Mouse (Mus musculus): ENCODE measurements around the gene Ranbp1. TPM values are rescaled to one million over a fixed set of nuclear protein-coding genes. Genes with fewer than 3 reads are reported as not detected.
"Not testable (repeated sequence)": the region's sequence is repeated elsewhere in the genome, so short reads cannot be mapped to it uniquely, and the experiment has no call there.

Gene Ranbp1
- 1,289 and 1,302 TPM in 2 replicates for polyA plus RNA-seq (2014; fragmentation: Nextera tagmentation; extraction: Ambion mirVana)

GRCm38 (mm10) chr16:18248433-18249363, at the start of gene Ranbp1, which contains the start of gene Trmt2a:
Gene Ranbp1 (minus strand): TSS chr16:18248732.
Gene Trmt2a (plus strand): TSS chr16:18248679.
- peak; percentile 100 for DNase-seq (ENCODE audit: low spot score)

GRCm38 (mm10) chr16:18289614-18290013, 41.1 kb upstream of the Ranbp1 start:
- not testable (repeated sequence) for H3K27me3 ChIP-seq (ENCODE audit: control insufficient read depth, insufficient read depth, low read length); H3K27ac ChIP-seq (replicated peaks; ENCODE audit: low read depth, low read length); H3K9me3 ChIP-seq (ENCODE audit: control insufficient read depth, low read length); H3K36me3 ChIP-seq (ENCODE audit: control insufficient read depth, insufficient read depth, low read length); DNase-seq (ENCODE audit: low spot score)
- H3K9ac ChIP-seq (ENCODE audit: low read length): peak overlapping the region; percentile 52
- peaks cover 11% of the 10 kb centered on the region for H3K4me1 ChIP-seq (ENCODE audit: control insufficient read depth, insufficient read depth, low read length)
- peak overlapping the region; percentile 72 for H3K4me3 ChIP-seq (ENCODE audit: low read depth, low read length)
- WGBS: 6% methylated on average over 9 of the region's 10 CpGs
- peak overlapping the region; percentile 33; the same call in 1 of the 2 replicates for H3K4me2 ChIP-seq (ENCODE audit: low read depth, severe bottlenecking)
- peak; percentile 15; the same call in 1 of the 2 replicates for ATAC-seq (ENCODE audit: insufficient number of reproducible peaks, low FRiP score, low TSS enrichment, low read depth)

More at GRCm38 (mm10) chr16:18248433-18249363, at the start of gene Ranbp1, which contains the start of gene Trmt2a:
- peak within 1 kb of the TSS; percentile 88 for H3K4me3 ChIP-seq (ENCODE audit: low read depth, low read length)
- WGBS: 0% methylated on average over 99 of the region's 102 CpGs
- peak within 1 kb of the TSS; percentile 80 for H3K27ac ChIP-seq (replicated peaks; ENCODE audit: low read depth, low read length)
- no peaks in the 10 kb centered on the region for H3K9me3 ChIP-seq (ENCODE audit: control insufficient read depth, low read length)
- H3K27me3 ChIP-seq (ENCODE audit: control insufficient read depth, insufficient read depth, low read length): no peaks in the 10 kb centered on the region
- H3K9ac ChIP-seq (ENCODE audit: low read length): peak within 1 kb of the TSS; percentile 92
- peak; percentile 95 for ATAC-seq (ENCODE audit: insufficient number of reproducible peaks, low FRiP score, low TSS enrichment, low read depth)
- peak within 1 kb of the TSS; percentile 85 for H3K4me2 ChIP-seq (ENCODE audit: low read depth, severe bottlenecking)
- peaks cover 25% of the 10 kb centered on the region for H3K4me1 ChIP-seq (ENCODE audit: control insufficient read depth, insufficient read depth, low read length)
- H3K36me3 ChIP-seq (ENCODE audit: control insufficient read depth, insufficient read depth, low read length): peaks cover 46% of the 10 kb centered on the region

GRCm38 (mm10) chr16:18289067-18289588, 40.6 kb upstream of the Ranbp1 start, which contains the start of gene Dgcr8:
Gene Dgcr8 (minus strand): TSS chr16:18289246.
- Histone ChIP-seq H3K4me3 (ENCODE audit: low read depth, low read length) (peak within 1 kb of the TSS; percentile 72), H3K27me3 (ENCODE audit: control insufficient read depth, insufficient read depth, low read length) (no peaks in the 10 kb centered on the region), H3K9ac (ENCODE audit: low read length) (peak within 1 kb of the TSS; percentile 89), H3K9me3 (ENCODE audit: control insufficient read depth, low read length) (no peaks in the 10 kb centered on the region), H3K4me2 (ENCODE audit: low read depth, severe bottlenecking) (peak within 1 kb of the TSS; percentile 88), H3K4me1 (ENCODE audit: control insufficient read depth, insufficient read depth, low read length) (peaks cover 11% of the 10 kb centered on the region), H3K36me3 (ENCODE audit: control insufficient read depth, insufficient read depth, low read length) (peaks cover 4% of the 10 kb centered on the region; the same call in 1 of the 2 replicates), H3K27ac (replicated peaks; ENCODE audit: low read depth, low read length) (peak within 1 kb of the TSS; percentile 74)
- DNase-seq (ENCODE audit: low spot score) (peak; percentile 98), ATAC-seq (ENCODE audit: insufficient number of reproducible peaks, low FRiP score, low TSS enrichment, low read depth) (peak; percentile 99)
- WGBS: under 1% methylated on average over 65 of the region's 71 CpGs

GRCm38 (mm10) chr16:18288581-18289061, 40.1 kb upstream of the Ranbp1 start:
- peak; percentile 85 for ATAC-seq (ENCODE audit: insufficient number of reproducible peaks, low FRiP score, low TSS enrichment, low read depth)
- Histone ChIP-seq H3K4me3 (ENCODE audit: low read depth, low read length) (peak overlapping the region; percentile 72), H3K4me2 (ENCODE audit: low read depth, severe bottlenecking) (peak overlapping the region; percentile 88), H3K27me3 (ENCODE audit: control insufficient read depth, insufficient read depth, low read length) (no peaks in the 10 kb centered on the region), H3K36me3 (ENCODE audit: control insufficient read depth, insufficient read depth, low read length) (peaks cover 8% of the 10 kb centered on the region; the same call in 1 of the 2 replicates), H3K9ac (ENCODE audit: low read length) (peak overlapping the region; percentile 89), H3K27ac (replicated peaks; ENCODE audit: low read depth, low read length) (peak overlapping the region; percentile 74), H3K4me1 (ENCODE audit: control insufficient read depth, insufficient read depth, low read length) (peaks cover 11% of the 10 kb centered on the region), H3K9me3 (ENCODE audit: control insufficient read depth, low read length) (no peaks in the 10 kb centered on the region)
- no peak for DNase-seq (ENCODE audit: low spot score)
- WGBS: under 1% methylated on average over 29 of the region's 31 CpGs

- Histone ChIP-seq H3K4me1 (ENCODE audit: control insufficient read depth, insufficient read depth, low read length) (peaks cover 11% of the 10 kb centered on the region), H3K9me3 (ENCODE audit: control insufficient read depth, low read length) (no peaks in the 10 kb centered on the region), H3K27me3 (ENCODE audit: control insufficient read depth, insufficient read depth, low read length) (no peaks in the 10 kb centered on the region), H3K36me3 (ENCODE audit: control insufficient read depth, insufficient read depth, low read length) (peaks cover 12% of the 10 kb centered on the region), H3K4me3 (ENCODE audit: low read depth, low read length) (peak overlapping the region; percentile 72), H3K4me2 (ENCODE audit: low read depth, severe bottlenecking) (peak overlapping the region; percentile 88), H3K27ac (replicated peaks; ENCODE audit: low read depth, low read length) (no peak overlapping the region), H3K9ac (ENCODE audit: low read length) (peak overlapping the region; percentile 89)
- 2% methylated on average over 4 of the region's 4 CpGs for WGBS
- ATAC-seq (ENCODE audit: insufficient number of reproducible peaks, low FRiP score, low TSS enrichment, low read depth) (no peak), DNase-seq (ENCODE audit: low spot score) (peak; percentile 36)
Observed at GRCm38 (mm10) chr16:18288166-18288565, 39.6 kb upstream of the Ranbp1 start.

DNA sequence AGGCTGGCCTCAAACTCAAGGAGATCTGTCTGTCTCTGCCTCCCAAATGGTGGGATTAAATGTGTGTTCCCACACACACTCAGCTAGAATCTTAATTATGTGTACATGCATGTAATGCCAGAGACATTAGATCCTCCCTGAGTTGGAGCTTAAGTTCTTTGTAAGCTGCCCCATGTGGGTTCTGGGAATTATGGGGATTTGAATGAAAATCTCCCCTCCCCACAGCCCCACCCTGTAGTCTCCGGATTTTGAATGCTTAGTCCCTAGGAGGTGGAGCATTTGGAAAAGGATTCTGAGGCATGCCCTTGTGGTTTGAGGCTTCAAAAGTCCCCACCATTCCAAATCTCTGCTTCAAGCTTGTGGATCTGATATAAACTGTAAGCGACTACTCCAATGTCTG, 26.6 kb upstream of the Ranbp1 start:
- Histone ChIP-seq H3K4me1 (ENCODE audit: control insufficient read depth, insufficient read depth, low read length) (no peaks in the 10 kb centered on the region), H3K27ac (replicated peaks; ENCODE audit: low read depth, low read length) (no peak overlapping the region), H3K9ac (ENCODE audit: low read length) (no peak overlapping the region), H3K4me2 (ENCODE audit: low read depth, severe bottlenecking) (no peak overlapping the region), H3K36me3 (ENCODE audit: control insufficient read depth, insufficient read depth, low read length) (peaks cover 41% of the 10 kb centered on the region), H3K4me3 (ENCODE audit: low read depth, low read length) (no peak overlapping the region), H3K9me3 (ENCODE audit: control insufficient read depth, low read length) (no peaks in the 10 kb centered on the region), H3K27me3 (ENCODE audit: control insufficient read depth, insufficient read depth, low read length) (no peaks in the 10 kb centered on the region)
- 91% methylated on average over 2 of the region's 2 CpGs for WGBS
- DNase-seq (ENCODE audit: low spot score) (no peak), ATAC-seq (ENCODE audit: insufficient number of reproducible peaks, low FRiP score, low TSS enrichment, low read depth) (no peak)

DNA sequence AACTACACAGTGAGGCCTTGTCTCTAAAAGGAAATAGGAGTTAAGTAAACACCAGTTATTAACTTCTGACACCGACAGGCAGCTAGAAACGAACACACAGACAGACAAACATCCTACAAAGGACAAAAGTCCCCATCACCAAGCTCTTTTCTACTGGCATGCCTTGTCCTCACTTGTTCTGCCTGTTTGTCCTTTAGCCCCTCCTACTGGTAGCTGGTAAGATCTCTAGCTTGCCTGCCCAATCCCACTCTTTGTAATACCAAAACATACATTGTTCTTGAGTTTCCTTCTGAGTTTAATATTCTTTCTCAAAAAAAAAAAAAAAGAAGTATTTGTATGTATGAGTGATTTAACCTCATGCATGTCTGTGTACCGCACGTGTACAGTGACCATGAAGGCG, 19.6 kb upstream of the Ranbp1 start:
- DNase-seq (ENCODE audit: low spot score): no peak
- H3K9me3 ChIP-seq (ENCODE audit: control insufficient read depth, low read length): no peaks in the 10 kb centered on the region
- H3K4me1 ChIP-seq (ENCODE audit: control insufficient read depth, insufficient read depth, low read length): no peaks in the 10 kb centered on the region
- ATAC-seq (ENCODE audit: insufficient number of reproducible peaks, low FRiP score, low TSS enrichment, low read depth): no peak
- no peak overlapping the region for H3K4me2 ChIP-seq (ENCODE audit: low read depth, severe bottlenecking)
- no peak overlapping the region for H3K27ac ChIP-seq (replicated peaks; ENCODE audit: low read depth, low read length)
- no peak overlapping the region for H3K9ac ChIP-seq (ENCODE audit: low read length)
- H3K4me3 ChIP-seq (ENCODE audit: low read depth, low read length): no peak overlapping the region
- H3K36me3 ChIP-seq (ENCODE audit: control insufficient read depth, insufficient read depth, low read length): peaks cover 41% of the 10 kb centered on the region
- WGBS: 94% methylated on average over 5 of the region's 5 CpGs
- no peaks in the 10 kb centered on the region for H3K27me3 ChIP-seq (ENCODE audit: control insufficient read depth, insufficient read depth, low read length)

DNA sequence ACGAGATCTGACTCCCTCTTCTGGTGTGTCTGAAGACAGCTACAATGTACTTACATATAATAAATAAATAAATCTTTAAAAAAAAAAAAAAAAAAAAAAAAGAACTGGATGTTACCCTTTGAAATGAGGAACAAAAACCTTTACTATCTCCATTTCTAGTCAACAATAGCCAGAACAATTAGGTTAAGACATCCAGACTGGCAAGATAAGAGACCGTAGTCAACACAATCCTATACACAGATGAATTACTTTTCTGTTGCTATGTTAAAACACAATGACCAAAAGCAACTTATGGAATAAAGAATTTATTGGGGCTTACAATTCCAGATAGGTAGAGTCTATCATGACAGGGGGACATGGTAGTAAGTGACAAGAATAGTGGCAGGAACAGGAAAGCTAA, 16.5 kb upstream of the Ranbp1 start:
- no peaks in the 10 kb centered on the region for H3K9me3 ChIP-seq (ENCODE audit: control insufficient read depth, low read length)
- no peak overlapping the region for H3K4me2 ChIP-seq (ENCODE audit: low read depth, severe bottlenecking)
- 73% methylated on average over 2 of the region's 2 CpGs for WGBS
- ATAC-seq (ENCODE audit: insufficient number of reproducible peaks, low FRiP score, low TSS enrichment, low read depth) (no peak), DNase-seq (ENCODE audit: low spot score) (no peak)
- no peak overlapping the region for H3K9ac ChIP-seq (ENCODE audit: low read length)
- no peaks in the 10 kb centered on the region for H3K4me1 ChIP-seq (ENCODE audit: control insufficient read depth, insufficient read depth, low read length)
- peaks cover 42% of the 10 kb centered on the region for H3K36me3 ChIP-seq (ENCODE audit: control insufficient read depth, insufficient read depth, low read length)
- H3K27ac ChIP-seq (replicated peaks; ENCODE audit: low read depth, low read length): no peak overlapping the region
- H3K27me3 ChIP-seq (ENCODE audit: control insufficient read depth, insufficient read depth, low read length): no peaks in the 10 kb centered on the region
- H3K4me3 ChIP-seq (ENCODE audit: low read depth, low read length): no peak overlapping the region
